Mouse (Mus musculus): ENCODE measurements at regions not wholly inside any gene's neighbourhood (a gene's known extent, or its start where the extent isn't known, plus 50 kb on each side); places are given as distances from the start of the nearest gene placed in this dataset.

DNA sequence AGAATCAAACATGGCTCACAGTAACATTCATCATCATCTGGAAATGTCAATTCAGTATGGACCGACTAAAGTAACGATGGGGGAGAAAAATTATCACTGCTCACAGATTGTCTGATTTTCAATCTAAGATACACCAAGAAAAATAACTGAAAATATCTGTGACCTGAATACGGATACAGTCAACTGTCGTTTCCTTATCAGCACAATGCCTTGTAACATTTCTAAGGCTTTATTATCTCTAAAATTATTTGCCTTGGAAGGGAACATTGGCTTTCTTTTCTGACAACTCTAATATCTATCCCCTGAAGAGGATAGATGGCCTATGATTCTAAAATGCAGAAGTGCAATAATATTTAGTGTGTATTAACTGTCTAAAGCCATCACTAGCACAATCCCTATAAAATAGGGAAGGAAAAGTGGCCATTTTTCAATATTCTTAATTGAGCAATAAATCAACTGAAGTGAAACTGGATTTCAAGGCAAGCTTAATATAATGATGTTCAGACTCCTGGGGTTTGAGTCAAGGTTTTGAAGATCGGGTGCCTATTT lies 552.1 kb upstream of the Gulo start:
- no peak for TF ChIP-seq CTCF (IDR thresholded peaks at IDR 0.05; ENCODE audit: borderline replicate concordance, control insufficient read depth, extremely low read depth, insufficient read depth, low read length, poor library complexity)
- TF ChIP-seq POLR2A (IDR thresholded peaks at IDR 0.05; ENCODE audit: control insufficient read depth, extremely low read depth, insufficient read depth, low read length, poor library complexity): no peak
